Mouse (Mus musculus) thymus, adult 2 months (tissue): ENCODE results near the gene Sord. TPM values are rescaled to one million over a fixed set of nuclear protein-coding genes. Genes with fewer than 3 reads are reported as not detected.

Experiments used
- DNase-seq: peaks from one replicate; pipeline ENCODE4 v3.0.0; 2021
- H3K27ac ChIP-seq: fragments of 200-500 bp; 2 replicates; pipeline ENCODE4 v1.5.1; 2012; ENCODE audit warnings: low read length, control low read depth; ENCODE audit not compliant: control insufficient read depth, insufficient read depth
- H3K27me3 ChIP-seq: fragments of 200-500 bp; 2 replicates; pipeline ENCODE4 v1.6.1; 2012; ENCODE audit warnings: mild to moderate bottlenecking, low read length, moderate library complexity, mixed read lengths; ENCODE audit not compliant: control insufficient read depth, insufficient read depth
- H3K36me3 ChIP-seq: fragments of 200-500 bp; 2 replicates; pipeline ENCODE4 v1.6.1; 2012; ENCODE audit warnings: mild to moderate bottlenecking, low read length, moderate library complexity; ENCODE audit not compliant: control insufficient read depth, insufficient read depth
- H3K4me1 ChIP-seq: fragments of 200-500 bp; replicated peaks from 2 replicates; pipeline ENCODE4 v1.6.1; 2012; ENCODE audit warnings: low read length; ENCODE audit not compliant: control insufficient read depth, insufficient read depth
- H3K4me3 ChIP-seq: fragments of 200-500 bp; 2 replicates; pipeline ENCODE4 v1.5.1; 2012; ENCODE audit warnings: mild to moderate bottlenecking, low read length, control low read depth, moderate library complexity; ENCODE audit not compliant: control insufficient read depth, insufficient read depth
- CTCF ChIP-seq: fragments of 200-500 bp; IDR thresholded peaks from 2 replicates; pipeline ENCODE4 v1.5.1; 2012; ENCODE audit warnings: mild to moderate bottlenecking, control low read depth, low read length, moderate library complexity, borderline replicate concordance; ENCODE audit not compliant: control insufficient read depth, poor library complexity, insufficient read depth; ENCODE audit errors: extremely low read depth
- POLR2A ChIP-seq: fragments of 200-500 bp; IDR thresholded peaks from 2 replicates; pipeline ENCODE4 v1.6.1; 2012; ENCODE audit warnings: mild to moderate bottlenecking, low read length, control low read depth, moderate library complexity; ENCODE audit not compliant: control insufficient read depth, poor library complexity, insufficient read depth; ENCODE audit errors: extremely low read depth
- WGBS: fragments of 180-500 bp; shearing (Covaris S2); methylation state at CpG from one replicate; pipeline ENCODE4 v1.1.7; 2018; 5-methylcytosine and 5-hydroxymethylcytosine counted together
- polyA plus RNA-seq: library from polyadenylated mRNA; depleted of rRNA; stranded (reverse); fragments of >200 nt; gene quantifications from 2 replicates; pipeline ENCODE4 v1.2.3, GENCODE M21; 2012

Gene Sord
- polyA plus RNA-seq, 1 experiment, result 19.0 TPM

DNA sequence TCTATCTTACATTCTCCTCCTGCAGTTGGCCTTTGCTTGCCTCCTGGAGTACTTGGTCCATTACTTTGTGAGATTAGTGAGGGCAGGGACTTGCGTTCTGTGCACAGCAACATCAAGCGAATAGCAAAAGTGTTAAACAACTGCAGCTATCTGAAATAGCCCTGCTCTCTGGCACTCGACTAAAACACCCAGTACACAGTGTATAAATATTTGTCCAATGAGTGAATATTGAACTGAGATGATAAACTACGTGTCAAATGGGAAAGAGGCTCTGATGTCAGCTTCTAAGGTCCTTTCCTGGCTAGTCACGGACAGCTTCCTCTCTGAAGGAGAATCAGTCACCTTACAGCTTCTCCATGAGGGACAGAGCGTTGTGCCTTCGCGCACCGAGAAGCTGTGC lies 49.5 kb downstream of the Sord start:
- Histone ChIP-seq H3K36me3 (no peaks in the 10 kb centered on the region), H3K4me1 (peaks cover 10% of the 10 kb centered on the region), H3K27me3 (no peaks in the 10 kb centered on the region), H3K27ac (no peak overlapping the region), H3K4me3 (no peak overlapping the region)
- TF ChIP-seq CTCF, result no peak
- TF ChIP-seq POLR2A, result no peak
- no peak for DNase-seq
- 93% methylated on average over 9 of the region's 9 CpGs for WGBS

DNA sequence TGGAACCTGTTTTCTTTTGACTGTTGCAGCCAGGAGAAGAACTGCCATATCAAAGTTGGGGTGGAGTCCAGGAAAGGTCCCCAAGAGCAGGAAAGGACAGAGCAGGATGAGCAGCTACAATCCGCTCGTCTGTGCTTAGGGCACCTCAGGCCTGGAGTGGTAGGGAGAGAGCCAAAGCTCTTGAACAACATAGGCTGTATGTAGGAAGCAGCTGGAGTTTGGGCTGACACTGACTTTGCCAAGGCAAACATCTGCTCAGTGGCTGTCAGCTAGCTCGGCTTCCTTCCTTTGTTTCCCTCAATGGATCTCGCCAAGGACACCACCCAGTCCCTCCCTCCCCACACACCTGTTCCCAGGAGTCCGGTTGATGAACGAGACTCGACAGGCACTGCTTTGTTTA lies 51.6 kb downstream of the Sord start:
- H3K4me1 ChIP-seq, result peaks cover 10% of the 10 kb centered on the region
- no peaks in the 10 kb centered on the region for H3K36me3 ChIP-seq
- DNase-seq, result no peak
- WGBS, result 47% methylated on average over 7 of the region's 7 CpGs
- no peak overlapping the region for H3K4me3 ChIP-seq
- H3K27ac ChIP-seq, result no peak overlapping the region
- no peaks in the 10 kb centered on the region for H3K27me3 ChIP-seq
- TF ChIP-seq CTCF, result no peak
- no peak for TF ChIP-seq POLR2A

GRCm38 (mm10) chr2:122294916-122295315 lies 60.4 kb downstream of the Sord start:
- peaks cover 19% of the 10 kb centered on the region for H3K27me3 ChIP-seq
- 9% methylated on average over 7 of the region's 7 CpGs for WGBS
- DNase-seq, result peak; percentile 40
- H3K4me3 ChIP-seq, result no peak overlapping the region
- H3K27ac ChIP-seq, result no peak overlapping the region
- peaks cover 7% of the 10 kb centered on the region for H3K4me1 ChIP-seq
- TF ChIP-seq POLR2A (no peak), CTCF (peak; percentile 28; the same call in 1 of the 2 replicates)
- no peaks in the 10 kb centered on the region for H3K36me3 ChIP-seq

DNA sequence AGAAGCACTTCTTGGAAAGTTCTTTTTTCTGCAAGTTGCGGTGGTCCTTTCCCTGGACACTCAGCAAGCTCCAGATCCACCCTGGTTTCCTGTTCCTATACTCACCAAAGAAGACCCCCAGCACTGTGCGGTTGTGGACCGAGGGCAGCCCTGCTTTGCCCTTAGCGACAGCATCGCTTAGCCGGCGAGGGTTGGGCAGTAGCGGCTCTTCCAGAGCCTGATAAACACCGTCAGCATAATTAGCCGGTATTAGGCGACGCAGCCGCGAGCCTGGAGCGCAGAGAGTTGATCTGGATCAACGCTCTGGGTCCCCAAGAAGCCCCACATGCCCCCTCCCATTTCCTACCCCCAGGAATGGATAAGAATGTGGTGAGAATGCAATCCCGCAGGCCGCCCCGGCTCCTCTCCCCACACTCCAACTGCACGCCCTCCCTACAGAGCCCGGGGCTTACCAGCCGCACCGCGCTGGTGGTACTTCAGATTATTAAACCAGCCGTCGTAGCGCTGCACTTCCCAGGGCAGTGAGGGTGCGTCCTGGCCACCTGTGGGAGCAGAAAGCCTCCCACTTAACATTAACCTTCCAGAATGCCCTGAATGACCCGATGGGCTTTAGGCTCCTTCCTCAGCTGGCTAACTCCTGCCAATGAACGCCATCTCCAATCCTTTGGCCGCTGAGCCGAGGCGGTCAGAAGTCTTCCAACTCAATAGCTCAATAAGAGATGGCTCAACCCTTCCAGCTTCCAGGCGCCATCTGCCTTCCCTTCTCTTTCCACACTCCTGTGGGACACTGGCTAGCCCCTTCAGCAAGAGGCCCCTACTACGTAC lies 62.9 kb downstream of the Sord start:
- H3K36me3 ChIP-seq, result no peaks in the 10 kb centered on the region
- no peak for DNase-seq
- TF ChIP-seq POLR2A, result no peak
- no peak for TF ChIP-seq CTCF
- WGBS, result 4% methylated on average over 35 of the region's 35 CpGs
- H3K27me3 ChIP-seq, result peaks cover 35% of the 10 kb centered on the region
- H3K4me3 ChIP-seq, result no peak overlapping the region
- H3K4me1 ChIP-seq, result peaks cover 19% of the 10 kb centered on the region
- no peak overlapping the region for H3K27ac ChIP-seq

DNA sequence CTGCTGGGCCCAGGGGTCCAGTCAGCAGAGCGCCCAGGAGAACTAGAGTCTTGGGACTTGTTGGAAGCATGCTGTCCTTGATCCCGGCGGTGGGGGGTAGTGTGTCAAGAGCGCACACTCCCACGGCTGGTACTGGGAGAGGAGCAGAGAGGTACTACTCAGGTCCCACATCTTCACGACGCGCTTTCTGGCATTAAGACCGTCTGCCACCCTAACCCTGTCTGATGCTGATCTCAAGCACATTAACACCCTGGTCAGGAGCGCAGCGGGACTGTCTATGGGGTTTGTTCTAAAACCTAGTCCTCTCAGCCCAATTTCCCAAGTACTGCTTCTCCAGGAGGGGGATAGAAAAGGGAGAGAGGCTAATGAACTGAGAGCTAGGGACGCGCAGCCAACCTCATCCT lies 63.5 kb downstream of the Sord start, which contains the start of gene Duox2:
Gene Duox2, minus strand, starts transcription at position 354 of the 404 bp plus-strand sequence.
- 11% methylated on average over 13 of the region's 13 CpGs for WGBS
- TF ChIP-seq POLR2A (no peak), CTCF (no peak)

GRCm38 (mm10) chr2:122298596-122299490 lies 64.3 kb downstream of the Sord start, which contains the start of gene Duoxa2:
TSS of gene Duoxa2 (plus strand) at chr2:122298900.
- peak; percentile 40 for DNase-seq
- peak within 1 kb of the TSS; percentile 20 for H3K4me3 ChIP-seq
- WGBS, result 4% methylated on average over 43 of the region's 43 CpGs
- peaks cover 19% of the 10 kb centered on the region for H3K4me1 ChIP-seq
- peaks cover 35% of the 10 kb centered on the region for H3K27me3 ChIP-seq
- TF ChIP-seq POLR2A, result no peak
- TF ChIP-seq CTCF, result no peak
- no peak within 1 kb of the TSS for H3K27ac ChIP-seq
- H3K36me3 ChIP-seq, result no peaks in the 10 kb centered on the region

More for the DNA sequence above, 63.5 kb downstream of the Sord start, which contains the start of gene Duox2:
- peaks cover 35% of the 10 kb centered on the region for H3K27me3 ChIP-seq
- peaks cover 19% of the 10 kb centered on the region for H3K4me1 ChIP-seq
- DNase-seq, result no peak
- peak within 1 kb of the TSS; percentile 20 for H3K4me3 ChIP-seq
- H3K27ac ChIP-seq, result no peak within 1 kb of the TSS
- H3K36me3 ChIP-seq, result no peaks in the 10 kb centered on the region
